Mouse (Mus musculus) activated CD4-positive, CD25-positive, alpha-beta regulatory T cell, adult 9 weeks (primary cell): Measurements from ENCODE around the gene Olfr1368. TPM values are rescaled to one million over a fixed set of nuclear protein-coding genes. Genes with fewer than 3 reads are reported as not detected.

Experiments used
- polyA plus RNA-seq: library from polyadenylated mRNA; unstranded; fragments of 100-300 nt; shearing (Covaris generic); gene quantifications from one replicate; pipeline ENCODE4 v1.2.1, GENCODE M21; 2017

Gene Olfr1368
- polyA plus RNA-seq: not detected

DNA sequence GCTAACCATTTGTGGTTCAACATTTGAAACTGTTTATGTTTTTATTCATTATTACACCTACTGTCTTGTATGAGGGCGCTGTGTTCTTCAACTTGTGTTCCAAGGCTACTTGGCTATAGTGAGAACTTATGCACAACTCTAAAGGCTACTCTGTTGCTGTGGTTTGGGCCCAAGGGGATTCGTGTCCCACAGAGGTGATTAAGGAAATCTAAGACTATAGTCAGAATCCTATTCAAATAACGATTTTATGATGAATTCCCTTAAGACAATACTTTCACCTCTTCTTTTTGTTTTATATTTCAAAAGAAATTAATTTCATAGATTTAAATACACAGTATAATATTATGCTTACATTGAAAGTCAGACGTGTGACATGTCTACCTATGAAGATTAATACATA is at the start of gene Olfr1368:
Olfr1368 (minus strand) TSS at position 101 of the 400 bp plus-strand sequence.

DNA sequence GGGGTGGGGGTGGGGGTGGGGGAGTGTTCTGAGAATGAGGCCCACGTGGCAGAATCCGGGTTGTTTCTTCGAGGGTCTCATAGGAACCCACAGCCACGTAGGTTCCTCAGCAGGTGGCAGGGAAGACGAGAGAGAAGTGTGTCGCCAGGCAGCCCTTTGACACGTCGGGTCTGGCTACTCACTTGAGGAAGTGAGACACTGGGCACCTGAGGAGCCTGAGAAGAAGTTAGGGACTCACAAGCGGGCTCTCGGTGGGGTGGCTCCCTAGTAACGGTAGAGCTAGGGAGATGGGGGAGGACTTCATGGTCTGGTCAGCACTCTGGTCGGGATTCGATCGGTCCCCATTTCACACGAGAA is 33.7 kb upstream of the Olfr1368 start, which contains the start of gene Trim27:
Trim27 (plus strand) TSS at position 79 of the 357 bp plus-strand sequence.

DNA sequence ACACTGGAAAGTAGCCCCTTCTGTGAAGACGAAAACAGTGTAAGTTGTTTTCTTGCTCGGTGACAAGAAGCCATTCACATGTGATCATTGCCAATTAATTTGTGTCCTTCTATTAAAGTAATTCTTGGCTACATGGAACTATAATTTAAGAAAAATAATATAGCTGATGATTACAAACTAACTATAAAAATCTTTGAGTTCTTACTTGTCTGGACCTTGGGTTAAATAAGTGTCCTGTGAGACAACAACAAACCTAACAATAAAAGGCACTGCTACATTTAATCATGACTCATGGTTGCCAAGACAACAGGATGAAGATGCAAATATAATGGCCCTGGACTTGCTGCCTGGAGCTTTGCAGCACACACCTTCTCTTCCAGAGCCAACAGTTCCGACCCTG is 16.3 kb downstream of the Olfr1368 start, which contains the start of gene Olfr263:
Olfr263 (plus strand) TSS at position 301 of the 400 bp plus-strand sequence.

DNA sequence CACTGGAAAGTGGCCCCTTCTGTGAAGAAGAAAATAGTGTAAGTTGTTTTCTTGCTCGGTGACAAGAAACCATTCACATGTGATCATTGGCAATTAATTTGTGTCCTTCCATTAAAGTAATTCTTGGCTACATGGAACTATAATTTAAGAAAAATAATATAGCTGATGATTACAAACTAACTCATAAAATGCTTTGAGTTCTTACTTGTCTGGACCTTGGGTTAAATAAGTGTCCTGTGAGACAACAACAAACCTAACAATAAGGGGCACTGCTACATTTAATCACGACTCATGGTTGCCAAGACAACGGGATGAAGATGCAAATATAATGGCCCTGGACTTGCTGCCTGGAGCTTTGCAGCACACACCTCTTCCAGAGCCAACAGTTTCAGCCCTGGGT is 34.5 kb downstream of the Olfr1368 start, which contains the start of gene Olfr1369-ps1:
Olfr1369-ps1 (plus strand) TSS at position 301 of the 400 bp plus-strand sequence.

Other genes starting within 250 kb of the Olfr1368 start
- gene Olfr1370, start 70.9 kb downstream of the Olfr1368 start, polyA plus RNA-seq: not detected
- not detected for gene Olfr1369-ps1, start 34.4 kb downstream of the Olfr1368 start, polyA plus RNA-seq
- not detected for gene Olfr263, start 16.2 kb downstream of the Olfr1368 start, polyA plus RNA-seq
- 23.4 TPM for gene Trim27, start 33.6 kb upstream of the Olfr1368 start, polyA plus RNA-seq
- not detected for gene Gpx5, start 146.9 kb upstream of the Olfr1368 start, polyA plus RNA-seq
- gene Gpx6, start 166.3 kb upstream of the Olfr1368 start, polyA plus RNA-seq: not detected
- gene Olfr1367, start 201.0 kb upstream of the Olfr1368 start, polyA plus RNA-seq: not detected
- 12.6 TPM for gene Zscan12, start 217.0 kb upstream of the Olfr1368 start, polyA plus RNA-seq